ENCODE assay signal across 35 mouse cellular contexts in the genomic region with DNA sequence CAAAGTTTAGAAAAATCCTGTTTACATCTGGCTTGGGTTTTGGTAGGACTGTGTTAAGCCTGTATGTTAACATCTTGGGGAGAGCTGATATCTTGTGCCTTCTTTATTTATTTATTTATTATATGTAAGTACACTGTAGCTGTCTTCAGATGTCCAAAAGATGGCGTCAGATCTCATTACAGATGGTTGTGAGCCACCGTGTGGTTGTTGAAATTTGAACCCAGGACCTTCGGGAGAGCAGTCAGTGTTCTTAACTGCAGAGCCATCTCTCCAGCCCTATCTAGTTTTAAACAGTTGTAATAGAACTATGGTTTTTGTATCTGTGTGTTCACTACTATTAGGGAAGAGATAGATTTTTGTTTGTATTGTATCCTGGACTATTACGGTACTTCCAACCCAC. TPM values are rescaled to one million over a fixed set of nuclear protein-coding genes. Genes with fewer than 3 reads are reported as not detected.
"Had no signal": no experiment of that assay in that cellular context is flagged by ENCODE, and none has a peak within 500 bp of the region (broad histone marks: within the 10 kb centered on the region; RNA-seq: fewer than 3 reads in every experiment).

No protein-coding gene starts in this region.

- H3K4me3 ChIP-seq: limb, embryonic 10.5 days; limb, embryonic 12.5 days; limb, embryonic 13.5 days; limb, embryonic 15.5 days; liver, embryonic 12.5 days; liver, embryonic 13.5 days; liver, embryonic 15.5 days; lung, embryonic 15.5 days; megakaryocyte, embryonic 14.5 days; midbrain, embryonic 10.5 days; midbrain, embryonic 12.5 days; midbrain, embryonic 13.5 days; midbrain, embryonic 15.5 days; myocyte; neural tube, embryonic 12.5 days had no signal

- DNase-seq: left cerebral cortex, postnatal 4 days; liver; liver, embryonic 13.5 days; liver, postnatal 0 days; lung, adult 18-20 months; lung, adult 2 months; lung, embryonic 14.5 days; lung, postnatal 10 days; lung, postnatal 14 days; lung, postnatal 36 days; lung, postnatal 4 days; midbrain, embryonic 14.5 days had no signal

- H3K27ac ChIP-seq: limb, embryonic 10.5 days; limb, embryonic 13.5 days; limb, embryonic 15.5 days; liver, embryonic 12.5 days; liver, embryonic 13.5 days; liver, embryonic 14.5 days; liver, embryonic 15.5 days; lung, embryonic 15.5 days; macrophage; midbrain, embryonic 10.5 days; neural tube, embryonic 12.5 days had no signal

RNA-seq across cellular contexts. Expression of gene Gm42417, which starts 10.0 kb away (rescaled TPM):
- total RNA-seq: left cerebral cortex, postnatal 14 days; left cerebral cortex, postnatal 25 days; left cerebral cortex, postnatal 36 days; left cerebral cortex, postnatal 4 days; liver, adult 2 months; megakaryocyte, adult 5-6 weeks; midbrain, postnatal 0 days; monocyte, adult 5-6 weeks had no signal
